Mouse (Mus musculus) liver, embryonic 14.5 days (tissue): ENCODE measurements at regions not wholly inside any gene's neighbourhood (a gene's known extent, or its start where the extent isn't known, plus 50 kb on each side); places are given as distances from the start of the nearest gene placed in this dataset.

Source experiments
- CTCF ChIP-seq: IDR thresholded peaks from 2 replicates; pipeline ENCODE4 v1.5.1; 2016; ENCODE audit warnings: antibody characterized with exemption, low read depth, control low read depth
- EP300 ChIP-seq: IDR thresholded peaks from 2 replicates; pipeline ENCODE4 v1.6.1; 2016; ENCODE audit warnings: antibody characterized with exemption, low read depth

DNA sequence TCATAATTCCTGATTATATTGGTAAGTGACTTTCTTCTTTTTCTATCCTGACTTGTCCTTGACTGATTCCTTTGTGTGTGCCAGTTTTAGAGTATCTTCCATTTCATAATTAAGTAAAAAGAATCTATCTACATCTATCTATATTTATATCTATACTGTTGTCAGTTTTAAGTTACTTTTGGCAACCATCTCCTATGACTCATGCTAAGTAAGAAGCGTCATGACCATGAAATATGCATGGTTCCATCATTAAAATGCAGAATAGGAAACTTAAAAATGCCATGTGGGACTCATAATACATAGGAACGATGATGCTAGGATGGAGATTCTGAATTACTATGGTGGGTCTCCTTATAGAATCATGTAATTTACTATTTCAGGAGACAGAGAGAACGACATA lies 113.8 kb upstream of the Htr1f start:
- TF ChIP-seq CTCF (no peak), EP300 (no peak)
